Mouse (Mus musculus) embryonic facial prominence, embryonic 13.5 days (tissue): ENCODE results near the gene Spata33. TPM values are rescaled to one million over a fixed set of nuclear protein-coding genes. Genes with fewer than 3 reads are reported as not detected.
A peak's percentile ranks its signal among the peaks of the same experiment; 100 is the strongest.
"Not testable (repeated sequence)": the region's sequence is repeated elsewhere in the genome, so short reads cannot be mapped to it uniquely, and the experiment has no call there.

ENCODE experiments used
- ATAC-seq: fragments of 200-750 bp; cut with Nextera tagmentation; 2 replicates; pipeline ENCODE4 v1.8.0; 2017; ENCODE audit warnings: low read depth; ENCODE audit not compliant: insufficient number of reproducible peaks, insufficient read depth, low FRiP score, low TSS enrichment
- H3K27ac ChIP-seq: fragments of 300-500 bp; sonication (generic); 2 replicates; pipeline ENCODE4 v1.5.1; 2015; ENCODE audit warnings: moderate library complexity, mild to moderate bottlenecking, inconsistent platforms
- H3K27me3 ChIP-seq: fragments of 300-500 bp; sonication (generic); 2 replicates; pipeline ENCODE4 v1.6.1; 2015; ENCODE audit warnings: mild to moderate bottlenecking, inconsistent platforms
- H3K36me3 ChIP-seq: fragments of 300-500 bp; sonication (generic); 2 replicates; pipeline ENCODE4 v1.6.1; 2015; ENCODE audit warnings: mild to moderate bottlenecking, inconsistent platforms
- H3K4me1 ChIP-seq: fragments of 300-500 bp; sonication (generic); 2 replicates; pipeline ENCODE4 v1.6.1; 2015; ENCODE audit warnings: inconsistent platforms
- H3K4me2 ChIP-seq: fragments of 300-500 bp; sonication (generic); 2 replicates; pipeline ENCODE4 v1.6.1; 2015; ENCODE audit warnings: moderate library complexity, mild to moderate bottlenecking, inconsistent platforms
- H3K4me3 ChIP-seq: fragments of 300-500 bp; sonication (generic); 2 replicates; pipeline ENCODE4 v1.5.1; 2015; ENCODE audit warnings: mild to moderate bottlenecking, inconsistent platforms
- H3K9ac ChIP-seq: fragments of 300-500 bp; sonication (generic); 2 replicates; pipeline ENCODE4 v1.6.1; 2015; ENCODE audit warnings: mild to moderate bottlenecking, inconsistent platforms
- H3K9me3 ChIP-seq: fragments of 300-500 bp; sonication (generic); 2 replicates; pipeline ENCODE4 v1.6.1; 2016; ENCODE audit warnings: inconsistent platforms
- WGBS: fragments of 180-500 bp; shearing (Covaris S2); methylation state at CpG from one replicate; pipeline ENCODE4 v1.1.7; 2015; ENCODE audit warnings: mixed read lengths; 5-methylcytosine and 5-hydroxymethylcytosine counted together
- polyA plus RNA-seq: library from polyadenylated mRNA; unstranded; fragments of >200 nt; fragmentation: Nextera tagmentation; extraction: Ambion mirVana; gene quantifications from 2 replicates; pipeline ENCODE4 v1.2.1, GENCODE M21; 2015

The Spata33 gene
- polyA plus RNA-seq, 1 experiment from 2014 or later, result 5.8 TPM

- Histone ChIP-seq H3K9me3 (no peaks in the 10 kb centered on the region), H3K4me3 (peak overlapping the region; percentile 99), H3K9ac (peak overlapping the region; percentile 91), H3K36me3 (peaks cover 65% of the 10 kb centered on the region), H3K27me3 (no peaks in the 10 kb centered on the region), H3K4me2 (peak overlapping the region; percentile 80), H3K4me1 (peaks cover 22% of the 10 kb centered on the region), H3K27ac (0 out of 2 replicates have a peak overlapping the region, but pooled peaks have one; percentile 80)
- no peak for ATAC-seq
- 43% methylated on average over 4 of the region's 4 CpGs for WGBS
Measured at GRCm38 (mm10) chr8:123252925-123253324, 40.3 kb downstream of the Spata33 start.

- Histone ChIP-seq H3K36me3 (peaks cover 65% of the 10 kb centered on the region), H3K9me3 (no peaks in the 10 kb centered on the region), H3K4me1 (peaks cover 22% of the 10 kb centered on the region), H3K4me2 (peak overlapping the region; percentile 80), H3K4me3 (peak overlapping the region; percentile 99), H3K27ac (peak overlapping the region; percentile 80), H3K9ac (peak overlapping the region; percentile 91), H3K27me3 (no peaks in the 10 kb centered on the region)
- under 1% methylated on average over 40 of the region's 40 CpGs for WGBS
- peak; percentile 27; the same call in 1 of the 2 replicates for ATAC-seq
Measured at GRCm38 (mm10) chr8:123253451-123254098, 40.9 kb downstream of the Spata33 start.

GRCm38 (mm10) chr8:123254099-123254885 is 41.7 kb downstream of the Spata33 start, which contains the start of the genes Zfp276 and Vps9d1:
Zfp276 (plus strand) TSS chr8:123254195.
Vps9d1 (minus strand) TSS chr8:123254348.
- Histone ChIP-seq H3K27me3 (no peaks in the 10 kb centered on the region), H3K36me3 (peaks cover 65% of the 10 kb centered on the region)
- peak; percentile 89 for ATAC-seq

GRCm38 (mm10) chr8:123255170-123255569 is 42.5 kb downstream of the Spata33 start:
- H3K4me1 ChIP-seq, result peaks cover 22% of the 10 kb centered on the region
- peak overlapping the region; percentile 80 for H3K4me2 ChIP-seq
- WGBS, result 54% methylated on average over 6 of the region's 6 CpGs
- peaks cover 66% of the 10 kb centered on the region for H3K36me3 ChIP-seq
- no peak overlapping the region for H3K27ac ChIP-seq
- no peaks in the 10 kb centered on the region for H3K27me3 ChIP-seq
- H3K9ac ChIP-seq, result peak overlapping the region; percentile 91
- H3K9me3 ChIP-seq, result no peaks in the 10 kb centered on the region
- H3K4me3 ChIP-seq, result peak overlapping the region; percentile 99
- no peak for ATAC-seq

More at GRCm38 (mm10) chr8:123254099-123254885, 41.7 kb downstream of the Spata33 start, which contains the start of the genes Zfp276 and Vps9d1:
- peaks cover 22% of the 10 kb centered on the region for H3K4me1 ChIP-seq
- H3K27ac ChIP-seq, result peak within 1 kb of the TSS; percentile 80
- peak within 1 kb of the TSS; percentile 99 for H3K4me3 ChIP-seq
- H3K4me2 ChIP-seq, result peak within 1 kb of the TSS; percentile 80
- peak within 1 kb of the TSS; percentile 91 for H3K9ac ChIP-seq
- no peaks in the 10 kb centered on the region for H3K9me3 ChIP-seq
- under 1% methylated on average over 97 of the region's 99 CpGs for WGBS

- no peak for ATAC-seq
- H3K27ac ChIP-seq, result no peak overlapping the region
- peaks cover 62% of the 10 kb centered on the region for H3K36me3 ChIP-seq
- H3K9me3 ChIP-seq, result no peaks in the 10 kb centered on the region
- H3K4me3 ChIP-seq, result no peak overlapping the region
- H3K9ac ChIP-seq, result no peak overlapping the region
- WGBS, result 54% methylated on average over 3 of the region's 3 CpGs
- H3K27me3 ChIP-seq, result no peaks in the 10 kb centered on the region
- no peak overlapping the region for H3K4me2 ChIP-seq
- H3K4me1 ChIP-seq, result peaks cover 22% of the 10 kb centered on the region
Measured at GRCm38 (mm10) chr8:123257114-123257513, 44.5 kb downstream of the Spata33 start.

GRCm38 (mm10) chr8:123257593-123257992 is 45.0 kb downstream of the Spata33 start:
- ATAC-seq, H3K9me3 ChIP-seq, H3K4me3 ChIP-seq, H3K27ac ChIP-seq, H3K4me2 ChIP-seq, H3K9ac ChIP-seq, H3K27me3 ChIP-seq: not testable (repeated sequence)
- Histone ChIP-seq H3K36me3 (peaks cover 60% of the 10 kb centered on the region), H3K4me1 (peaks cover 20% of the 10 kb centered on the region)
- WGBS, result 89% methylated on average over 8 of the region's 8 CpGs

GRCm38 (mm10) chr8:123267926-123268656 is 55.5 kb downstream of the Spata33 start:
- Histone ChIP-seq H3K4me1 (no peaks in the 10 kb centered on the region), H3K4me2 (no peak overlapping the region), H3K36me3 (peaks cover 82% of the 10 kb centered on the region), H3K27me3 (no peaks in the 10 kb centered on the region), H3K9ac (no peak overlapping the region), H3K9me3 (no peaks in the 10 kb centered on the region), H3K4me3 (no peak overlapping the region), H3K27ac (no peak overlapping the region)
- 75% methylated on average over 14 of the region's 14 CpGs for WGBS
- ATAC-seq, result no peak

GRCm38 (mm10) chr8:123271147-123271546 is 58.5 kb downstream of the Spata33 start:
- no peaks in the 10 kb centered on the region for H3K27me3 ChIP-seq
- WGBS, result 92% methylated on average over 10 of the region's 10 CpGs
- no peak for ATAC-seq
- no peaks in the 10 kb centered on the region for H3K9me3 ChIP-seq
- no peak overlapping the region for H3K4me3 ChIP-seq
- no peak overlapping the region for H3K9ac ChIP-seq
- no peak overlapping the region for H3K4me2 ChIP-seq
- H3K27ac ChIP-seq, result no peak overlapping the region
- H3K4me1 ChIP-seq, result no peaks in the 10 kb centered on the region
- peaks cover 69% of the 10 kb centered on the region for H3K36me3 ChIP-seq

Other genes with a start within 250 kb of the Spata33 start
- gene Ankrd11, start 170.6 kb upstream of the Spata33 start, polyA plus RNA-seq, result 40.9 and 44.1 TPM in 2 replicates
- 47.9 and 49.8 TPM in 2 replicates for gene Spg7, start 149.9 kb upstream of the Spata33 start, polyA plus RNA-seq
- 1,270 and 1,597 TPM in 2 replicates for gene Rpl13, start 110.5 kb upstream of the Spata33 start, polyA plus RNA-seq
- gene Cpne7, start 95.5 kb upstream of the Spata33 start, polyA plus RNA-seq, result 1.6 and 2.6 TPM in 2 replicates
- 29.4 and 37.6 TPM in 2 replicates for gene Sult5a1, start 54.5 kb upstream of the Spata33 start, polyA plus RNA-seq
- 2.4 and 4.1 TPM in 2 replicates for gene Dpep1, start 26.6 kb upstream of the Spata33 start, polyA plus RNA-seq
- gene Chmp1a, start 69 bp upstream of the Spata33 start, polyA plus RNA-seq, result 153 and 164 TPM in 2 replicates
- 39.5 and 44.3 TPM in 2 replicates for gene Cdk10, start 12.0 kb downstream of the Spata33 start, polyA plus RNA-seq
- 4.6 and 5.1 TPM in 2 replicates for gene Spata2l, start 23.4 kb downstream of the Spata33 start, polyA plus RNA-seq
- 27.0 and 29.3 TPM in 2 replicates for gene Zfp276, start 41.4 kb downstream of the Spata33 start, polyA plus RNA-seq
- 32.6 and 33.3 TPM in 2 replicates for gene Vps9d1, start 41.5 kb downstream of the Spata33 start, polyA plus RNA-seq
- 27.2 and 28.8 TPM in 2 replicates for gene Fanca, start 105.7 kb downstream of the Spata33 start, polyA plus RNA-seq
- gene Spire2, start 119.9 kb downstream of the Spata33 start, polyA plus RNA-seq, result 1.9 and 2.2 TPM in 2 replicates
- 148 and 162 TPM in 2 replicates for gene Tcf25, start 160.9 kb downstream of the Spata33 start, polyA plus RNA-seq
- 0.14 and 0.17 TPM in 2 replicates for gene Mc1r, start 194.3 kb downstream of the Spata33 start, polyA plus RNA-seq
- 40.1 and 47.9 TPM in 2 replicates for gene Tubb3, start 198.6 kb downstream of the Spata33 start, polyA plus RNA-seq
- 38.3 and 43.2 TPM in 2 replicates for gene Def8, start 210.7 kb downstream of the Spata33 start, polyA plus RNA-seq